Mouse (Mus musculus): ENCODE data around the gene Dgkh. TPM values are rescaled to one million over a fixed set of nuclear protein-coding genes. Genes with fewer than 3 reads are reported as not detected.

Dgkh gene
- polyA plus RNA-seq, 1 experiment from 2014 or later = 0.94 TPM

GRCm38 (mm10) chr14:78653333-78653732, 79.2 kb downstream of the Dgkh start:
- H3K9ac ChIP-seq (ENCODE audit: low read depth, low read length) = no peak overlapping the region
- H3K4me1 ChIP-seq (replicated peaks; ENCODE audit: control insufficient read depth, insufficient read depth, low read length) = no peaks in the 10 kb centered on the region
- TF ChIP-seq CTCF (IDR thresholded peaks at IDR 0.05; ENCODE audit: low read depth) = peak; percentile 52
- no peaks in the 10 kb centered on the region for H3K9me3 ChIP-seq (ENCODE audit: control insufficient read depth)
- no peak overlapping the region for H3K4me3 ChIP-seq (ENCODE audit: low read depth, low read length)
- no peaks in the 10 kb centered on the region for H3K36me3 ChIP-seq (ENCODE audit: control insufficient read depth, insufficient read depth)
- 94% methylated on average over 5 of the region's 5 CpGs for WGBS
- H3K4me2 ChIP-seq (replicated peaks; ENCODE audit: low read depth) = no peak overlapping the region
- no peak overlapping the region for H3K27ac ChIP-seq (ENCODE audit: low read depth, low read length)
- no peak for ATAC-seq
- no peaks in the 10 kb centered on the region for H3K27me3 ChIP-seq (replicated peaks; ENCODE audit: control insufficient read depth, insufficient read depth, low read length)

DNA sequence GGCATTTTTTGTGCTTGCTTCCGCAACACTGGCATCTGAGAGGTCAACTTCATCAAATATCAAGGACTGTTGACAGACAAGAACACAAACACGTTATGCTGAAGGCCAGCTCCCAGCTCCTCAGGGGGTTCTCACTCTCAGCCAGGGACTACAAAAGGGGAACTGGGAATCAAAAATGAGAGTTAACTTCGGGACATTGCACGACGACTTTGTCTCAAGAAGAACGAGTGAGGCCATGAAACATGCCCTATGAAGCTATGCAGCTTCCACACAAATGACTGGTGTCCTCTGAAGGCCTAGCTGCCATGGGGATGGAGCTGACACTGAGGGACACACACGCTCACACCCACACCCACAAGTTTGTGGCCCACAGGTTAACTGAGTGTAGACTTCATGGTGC, 80.9 kb downstream of the Dgkh start:
- H3K27ac ChIP-seq (ENCODE audit: low read depth, low read length) = no peak overlapping the region
- no peak for ATAC-seq
- H3K4me2 ChIP-seq (replicated peaks; ENCODE audit: low read depth) = no peak overlapping the region
- H3K4me3 ChIP-seq (ENCODE audit: low read depth, low read length) = no peak overlapping the region
- H3K27me3 ChIP-seq (replicated peaks; ENCODE audit: control insufficient read depth, insufficient read depth, low read length) = no peaks in the 10 kb centered on the region
- 86% methylated on average over 7 of the region's 7 CpGs for WGBS
- no peaks in the 10 kb centered on the region for H3K9me3 ChIP-seq (ENCODE audit: control insufficient read depth)
- H3K9ac ChIP-seq (ENCODE audit: low read depth, low read length) = no peak overlapping the region
- H3K36me3 ChIP-seq (ENCODE audit: control insufficient read depth, insufficient read depth) = no peaks in the 10 kb centered on the region
- no peak for TF ChIP-seq CTCF (IDR thresholded peaks at IDR 0.05; ENCODE audit: low read depth)
- H3K4me1 ChIP-seq (replicated peaks; ENCODE audit: control insufficient read depth, insufficient read depth, low read length) = no peaks in the 10 kb centered on the region

DNA sequence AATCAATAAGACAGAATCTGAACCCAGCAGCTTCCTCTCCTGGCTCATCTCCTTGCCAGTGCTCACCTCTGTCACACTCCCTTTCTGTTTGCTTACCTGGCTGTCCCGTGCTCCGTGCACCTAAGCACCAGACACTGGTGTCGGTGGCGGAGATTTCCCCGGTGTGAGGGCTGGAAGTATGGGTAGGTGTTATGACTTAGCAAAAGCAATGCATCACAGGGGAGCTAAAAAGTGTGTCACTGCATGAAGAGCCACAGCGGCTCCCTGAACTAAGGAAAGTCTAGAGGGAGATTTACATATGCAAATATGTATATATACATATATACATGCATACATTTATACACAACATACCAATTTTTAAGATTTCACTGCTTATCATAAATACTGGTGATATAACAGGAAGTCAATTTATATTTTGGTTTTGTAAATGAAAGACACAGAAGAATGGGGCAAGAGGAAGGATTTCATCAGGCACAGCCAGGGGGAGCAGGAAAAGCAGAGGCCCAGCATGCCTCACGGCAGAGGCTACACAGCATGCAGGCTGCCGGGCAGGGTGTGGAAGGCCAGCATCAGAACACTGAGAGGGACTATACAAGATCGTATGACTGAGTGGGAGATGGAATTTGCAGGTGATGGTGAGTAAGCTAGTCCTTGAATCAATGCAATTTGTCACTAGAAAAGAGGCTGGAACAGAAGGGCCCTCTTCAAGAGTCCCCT, 82.0 kb downstream of the Dgkh start:
- no peaks in the 10 kb centered on the region for H3K36me3 ChIP-seq (ENCODE audit: control insufficient read depth, insufficient read depth)
- H3K27ac ChIP-seq (ENCODE audit: low read depth, low read length) = no peak overlapping the region
- 45% methylated on average over 9 of the region's 9 CpGs for WGBS
- H3K4me1 ChIP-seq (replicated peaks; ENCODE audit: control insufficient read depth, insufficient read depth, low read length) = no peaks in the 10 kb centered on the region
- H3K4me3 ChIP-seq (ENCODE audit: low read depth, low read length) = no peak overlapping the region
- no peaks in the 10 kb centered on the region for H3K27me3 ChIP-seq (replicated peaks; ENCODE audit: control insufficient read depth, insufficient read depth, low read length)
- no peaks in the 10 kb centered on the region for H3K9me3 ChIP-seq (ENCODE audit: control insufficient read depth)
- peak; percentile 25; the same call in 1 of the 2 replicates for TF ChIP-seq CTCF (IDR thresholded peaks at IDR 0.05; ENCODE audit: low read depth)
- H3K4me2 ChIP-seq (replicated peaks; ENCODE audit: low read depth) = 0 out of 2 replicates have a peak overlapping the region, but pooled peaks have one; percentile 13
- no peak for ATAC-seq
- no peak overlapping the region for H3K9ac ChIP-seq (ENCODE audit: low read depth, low read length)

- Histone ChIP-seq H3K9ac (ENCODE audit: low read depth, low read length) (no peak overlapping the region), H3K4me1 (replicated peaks; ENCODE audit: control insufficient read depth, insufficient read depth, low read length) (no peaks in the 10 kb centered on the region), H3K9me3 (ENCODE audit: control insufficient read depth) (no peaks in the 10 kb centered on the region), H3K4me2 (replicated peaks; ENCODE audit: low read depth) (0 out of 2 replicates have a peak overlapping the region, but pooled peaks have one; percentile 13), H3K36me3 (ENCODE audit: control insufficient read depth, insufficient read depth) (no peaks in the 10 kb centered on the region), H3K27me3 (replicated peaks; ENCODE audit: control insufficient read depth, insufficient read depth, low read length) (no peaks in the 10 kb centered on the region), H3K27ac (ENCODE audit: low read depth, low read length) (no peak overlapping the region), H3K4me3 (ENCODE audit: low read depth, low read length) (no peak overlapping the region)
- TF ChIP-seq CTCF (IDR thresholded peaks at IDR 0.05; ENCODE audit: low read depth) = no peak
- WGBS = 68% methylated on average over 21 of the region's 21 CpGs
- no peak for ATAC-seq
These were observed 82.9 kb downstream of the Dgkh start for GRCm38 (mm10) chr14:78649525-78650274.

GRCm38 (mm10) chr14:78645622-78646021, 87.0 kb downstream of the Dgkh start:
- TF ChIP-seq CTCF (IDR thresholded peaks at IDR 0.05; ENCODE audit: low read depth) = no peak
- Histone ChIP-seq H3K4me2 (replicated peaks; ENCODE audit: low read depth) (no peak overlapping the region), H3K4me1 (replicated peaks; ENCODE audit: control insufficient read depth, insufficient read depth, low read length) (no peaks in the 10 kb centered on the region), H3K4me3 (ENCODE audit: low read depth, low read length) (no peak overlapping the region), H3K36me3 (ENCODE audit: control insufficient read depth, insufficient read depth) (no peaks in the 10 kb centered on the region), H3K27ac (ENCODE audit: low read depth, low read length) (no peak overlapping the region), H3K9ac (ENCODE audit: low read depth, low read length) (no peak overlapping the region), H3K9me3 (ENCODE audit: control insufficient read depth) (no peaks in the 10 kb centered on the region), H3K27me3 (replicated peaks; ENCODE audit: control insufficient read depth, insufficient read depth, low read length) (no peaks in the 10 kb centered on the region)
- ATAC-seq = no peak
- 77% methylated on average over 3 of the region's 3 CpGs for WGBS

DNA sequence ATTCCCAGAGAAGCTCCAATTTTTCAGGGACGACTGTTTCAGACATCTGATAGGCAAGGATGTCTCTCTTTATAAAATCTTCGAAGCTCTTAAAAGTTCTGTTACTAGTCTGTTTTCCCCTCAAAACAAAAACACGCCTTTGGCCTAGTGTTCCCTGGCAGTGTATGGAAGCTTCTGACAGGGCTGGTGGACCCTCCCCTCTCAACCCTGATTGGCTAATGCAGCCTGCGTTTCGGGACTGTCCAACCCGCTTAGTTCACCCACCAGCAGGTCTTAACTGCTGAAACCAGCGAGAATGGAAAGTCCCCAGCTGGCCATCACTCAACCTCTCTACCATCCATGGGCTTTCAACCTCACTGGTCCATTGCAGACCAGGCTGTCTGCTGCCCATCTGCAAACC, 91.3 kb downstream of the Dgkh start:
- no peaks in the 10 kb centered on the region for H3K4me1 ChIP-seq (replicated peaks; ENCODE audit: control insufficient read depth, insufficient read depth, low read length)
- WGBS = 74% methylated on average over 7 of the region's 7 CpGs
- no peak for TF ChIP-seq CTCF (IDR thresholded peaks at IDR 0.05; ENCODE audit: low read depth)
- H3K9me3 ChIP-seq (ENCODE audit: control insufficient read depth) = no peaks in the 10 kb centered on the region
- H3K27ac ChIP-seq (ENCODE audit: low read depth, low read length) = no peak overlapping the region
- H3K36me3 ChIP-seq (ENCODE audit: control insufficient read depth, insufficient read depth) = no peaks in the 10 kb centered on the region
- H3K9ac ChIP-seq (ENCODE audit: low read depth, low read length) = no peak overlapping the region
- no peaks in the 10 kb centered on the region for H3K27me3 ChIP-seq (replicated peaks; ENCODE audit: control insufficient read depth, insufficient read depth, low read length)
- no peak for ATAC-seq
- H3K4me3 ChIP-seq (ENCODE audit: low read depth, low read length) = no peak overlapping the region
- H3K4me2 ChIP-seq (replicated peaks; ENCODE audit: low read depth) = no peak overlapping the region
